Mouse (Mus musculus) hindbrain, embryonic 12.5 days (tissue): ENCODE measurements around the gene 1700012B07Rik. TPM values are rescaled to one million over a fixed set of nuclear protein-coding genes. Genes with fewer than 3 reads are reported as not detected.

Experiments
- ATAC-seq: fragments of 200-750 bp; cut with Nextera tagmentation; 2 replicates; pipeline ENCODE4 v1.8.0; 2017; ENCODE audit warnings: moderate TSS enrichment; ENCODE audit not compliant: low FRiP score
- H3K27ac ChIP-seq: fragments of 300-500 bp; sonication (generic); 2 replicates; pipeline ENCODE4 v1.5.1; 2016; ENCODE audit warnings: mild to moderate bottlenecking
- H3K27me3 ChIP-seq: fragments of 300-500 bp; sonication (generic); 2 replicates; pipeline ENCODE4 v1.6.1; 2016; ENCODE audit warnings: mild to moderate bottlenecking
- H3K36me3 ChIP-seq: fragments of 300-500 bp; sonication (generic); 2 replicates; pipeline ENCODE4 v1.6.1; 2016; ENCODE audit warnings: mild to moderate bottlenecking
- H3K4me1 ChIP-seq: fragments of 300-500 bp; sonication (generic); 2 replicates; pipeline ENCODE4 v1.6.1; 2016
- H3K4me2 ChIP-seq: fragments of 300-500 bp; sonication (generic); replicated peaks from 2 replicates; pipeline ENCODE4 v1.6.1; 2016; ENCODE audit warnings: mild to moderate bottlenecking
- H3K4me3 ChIP-seq: fragments of 300-500 bp; sonication (generic); 2 replicates; pipeline ENCODE4 v1.5.1; 2016; ENCODE audit warnings: mild to moderate bottlenecking
- H3K9ac ChIP-seq: fragments of 300-500 bp; sonication (generic); 2 replicates; pipeline ENCODE4 v1.6.1; 2016; ENCODE audit warnings: mild to moderate bottlenecking, moderate library complexity
- H3K9me3 ChIP-seq: fragments of 300-500 bp; sonication (generic); replicated peaks from 2 replicates; pipeline ENCODE4 v1.6.1; 2016; ENCODE audit warnings: mild to moderate bottlenecking
- WGBS: fragments of 180-500 bp; shearing (Covaris S2); methylation state at CpG from one replicate; pipeline ENCODE4 v1.1.7; 2016; 5-methylcytosine and 5-hydroxymethylcytosine counted together
- polyA plus RNA-seq: library from polyadenylated mRNA; unstranded; fragments of >200 nt; fragmentation: Nextera tagmentation; extraction: Ambion mirVana; gene quantifications from 2 replicates; pipeline ENCODE4 v1.2.1, GENCODE M21; 2016

The 1700012B07Rik gene
- polyA plus RNA-seq, 1 experiment from 2014 or later = not detected

- H3K9ac ChIP-seq = no peak overlapping the region
- no peaks in the 10 kb centered on the region for H3K36me3 ChIP-seq
- WGBS = 92% methylated on average over 5 of the region's 5 CpGs
- no peak overlapping the region for H3K27ac ChIP-seq
- no peaks in the 10 kb centered on the region for H3K9me3 ChIP-seq
- ATAC-seq = no peak
- H3K4me1 ChIP-seq = 0 out of 2 replicates have a peak, but pooled peaks cover 3% of the 10 kb centered on the region
- no peak overlapping the region for H3K4me2 ChIP-seq
- no peak overlapping the region for H3K4me3 ChIP-seq
- no peaks in the 10 kb centered on the region for H3K27me3 ChIP-seq
Observed at GRCm38 (mm10) chr11:109830368-109830767, 2.5 kb upstream of the 1700012B07Rik start.

GRCm38 (mm10) chr11:109822280-109822679 lies 5.6 kb downstream of the 1700012B07Rik start:
- no peak for ATAC-seq
- H3K9me3 ChIP-seq = no peaks in the 10 kb centered on the region
- no peaks in the 10 kb centered on the region for H3K36me3 ChIP-seq
- WGBS = 85% methylated on average over 6 of the region's 6 CpGs
- no peak overlapping the region for H3K4me2 ChIP-seq
- H3K27ac ChIP-seq = no peak overlapping the region
- H3K27me3 ChIP-seq = no peaks in the 10 kb centered on the region
- no peak overlapping the region for H3K4me3 ChIP-seq
- H3K4me1 ChIP-seq = no peaks in the 10 kb centered on the region
- no peak overlapping the region for H3K9ac ChIP-seq

GRCm38 (mm10) chr11:109817405-109817804 lies 10.4 kb downstream of the 1700012B07Rik start:
- Histone ChIP-seq H3K4me1 (no peaks in the 10 kb centered on the region), H3K36me3 (no peaks in the 10 kb centered on the region), H3K4me3 (no peak overlapping the region), H3K27me3 (no peaks in the 10 kb centered on the region), H3K4me2 (no peak overlapping the region), H3K9me3 (no peaks in the 10 kb centered on the region), H3K27ac (no peak overlapping the region), H3K9ac (no peak overlapping the region)
- ATAC-seq = no peak
- 66% methylated on average over 3 of the region's 3 CpGs for WGBS

DNA sequence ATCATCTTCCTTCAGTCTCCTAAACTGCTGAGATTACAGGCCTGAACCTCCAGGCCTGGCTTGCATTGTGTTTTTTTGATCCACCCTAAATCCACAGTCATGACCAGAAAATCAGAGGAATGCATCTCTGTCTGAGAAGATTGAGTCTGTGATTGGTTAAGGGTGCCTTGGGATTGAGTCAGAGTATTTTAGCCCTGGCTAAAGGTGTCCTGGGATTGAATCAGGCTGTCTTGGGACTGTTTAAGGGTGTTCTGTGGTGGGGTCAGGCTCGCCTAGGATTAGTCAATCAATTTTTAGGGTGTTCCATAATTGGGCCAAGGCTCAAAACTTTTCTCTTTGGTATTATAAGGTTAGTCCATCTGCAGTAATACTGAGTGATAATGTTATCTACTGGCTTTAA lies 10.9 kb downstream of the 1700012B07Rik start:
- 71% methylated on average over 1 of the region's 1 CpGs for WGBS
- no peaks in the 10 kb centered on the region for H3K36me3 ChIP-seq
- no peaks in the 10 kb centered on the region for H3K4me1 ChIP-seq
- H3K9me3 ChIP-seq = no peaks in the 10 kb centered on the region
- no peak overlapping the region for H3K4me2 ChIP-seq
- ATAC-seq = no peak
- H3K27me3 ChIP-seq = no peaks in the 10 kb centered on the region
- H3K9ac ChIP-seq = no peak overlapping the region
- H3K4me3 ChIP-seq = no peak overlapping the region
- no peak overlapping the region for H3K27ac ChIP-seq

DNA sequence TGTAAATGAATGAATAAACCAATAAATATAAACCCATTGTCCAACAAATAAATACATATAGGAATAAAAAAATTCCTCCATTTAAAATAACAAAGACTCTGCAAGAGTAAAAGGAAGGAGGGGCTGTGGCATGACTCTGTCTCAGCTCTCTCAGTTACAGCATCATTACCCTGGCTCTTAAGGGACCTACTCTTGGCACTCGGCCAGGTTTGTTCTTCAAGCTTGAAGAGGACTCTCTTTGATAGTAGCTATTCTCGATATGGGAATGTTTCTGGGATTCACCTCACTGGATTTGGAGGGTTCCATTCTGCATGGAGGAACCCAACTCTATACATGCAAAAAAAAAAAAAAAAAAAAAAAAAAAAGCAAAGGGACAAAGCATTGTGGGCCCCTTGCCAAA lies 16.1 kb downstream of the 1700012B07Rik start:
- Histone ChIP-seq H3K27ac (no peak overlapping the region), H3K4me2 (no peak overlapping the region), H3K9ac (no peak overlapping the region), H3K4me1 (no peaks in the 10 kb centered on the region), H3K9me3 (no peaks in the 10 kb centered on the region), H3K36me3 (no peaks in the 10 kb centered on the region), H3K4me3 (no peak overlapping the region), H3K27me3 (no peaks in the 10 kb centered on the region)
- 77% methylated on average over 2 of the region's 2 CpGs for WGBS
- ATAC-seq = no peak

DNA sequence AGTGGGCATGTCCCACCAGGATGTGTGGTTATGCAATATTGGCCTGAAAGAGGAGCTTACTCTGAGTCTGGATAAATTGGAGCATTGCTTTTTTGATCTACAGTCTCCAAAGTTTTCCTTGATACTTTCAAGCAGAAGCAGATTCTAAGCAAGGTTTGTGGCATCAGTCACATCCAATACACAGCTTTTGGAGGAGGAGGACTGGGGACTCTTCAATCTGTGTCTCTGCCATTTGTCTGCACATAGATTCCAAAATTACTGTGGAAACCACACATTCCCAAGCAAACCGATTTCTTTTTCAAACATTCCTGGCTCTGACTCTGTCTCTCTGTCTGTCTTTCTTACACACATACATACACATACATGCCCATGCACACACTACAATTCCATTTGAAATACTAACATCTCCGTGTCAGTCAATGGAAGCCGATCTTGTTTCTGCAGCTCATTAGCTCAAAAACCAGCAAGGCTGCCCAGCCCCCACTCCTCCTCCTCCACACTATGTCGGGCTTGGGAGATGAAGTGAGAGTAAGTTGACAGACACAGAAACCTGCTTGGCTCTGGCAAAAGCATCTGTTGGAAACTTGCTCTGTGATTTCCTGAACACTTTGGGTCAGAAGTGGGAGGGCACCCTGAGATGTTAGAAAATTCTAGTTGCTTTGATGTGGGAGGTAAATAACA lies 18.5 kb downstream of the 1700012B07Rik start:
- H3K9ac ChIP-seq = no peak overlapping the region
- H3K9me3 ChIP-seq = no peaks in the 10 kb centered on the region
- no peaks in the 10 kb centered on the region for H3K27me3 ChIP-seq
- no peak overlapping the region for H3K27ac ChIP-seq
- no peaks in the 10 kb centered on the region for H3K36me3 ChIP-seq
- no peak overlapping the region for H3K4me3 ChIP-seq
- 60% methylated on average over 4 of the region's 4 CpGs for WGBS
- H3K4me1 ChIP-seq = no peaks in the 10 kb centered on the region
- H3K4me2 ChIP-seq = no peak overlapping the region
- no peak for ATAC-seq

DNA sequence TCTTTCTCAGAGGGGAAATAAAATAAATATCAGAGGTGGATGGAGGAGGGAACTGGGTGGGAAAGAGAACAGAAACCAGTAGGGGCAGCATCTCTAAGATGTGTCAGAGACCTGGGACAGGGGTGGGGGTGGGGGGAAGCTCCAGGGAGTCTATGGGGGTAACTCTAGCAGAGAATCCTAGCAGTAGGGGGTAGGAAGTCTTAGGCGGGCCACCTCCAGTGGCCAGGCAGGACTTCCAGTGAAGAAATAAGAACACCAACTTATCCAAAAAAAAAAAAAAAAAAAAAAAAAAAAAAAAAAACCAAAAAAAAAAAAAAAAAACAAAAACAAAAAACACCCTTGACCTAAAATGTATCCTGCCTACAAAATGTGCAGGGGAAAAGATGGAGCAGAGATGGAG lies 26.3 kb downstream of the 1700012B07Rik start:
- H3K4me2 ChIP-seq = no peak overlapping the region
- no peak overlapping the region for H3K27ac ChIP-seq
- no peaks in the 10 kb centered on the region for H3K27me3 ChIP-seq
- H3K4me3 ChIP-seq = no peak overlapping the region
- no peaks in the 10 kb centered on the region for H3K9me3 ChIP-seq
- no peaks in the 10 kb centered on the region for H3K36me3 ChIP-seq
- WGBS = 86% methylated on average over 1 of the region's 1 CpGs
- H3K4me1 ChIP-seq = 0 out of 2 replicates have a peak, but pooled peaks cover 3% of the 10 kb centered on the region
- H3K9ac ChIP-seq = no peak overlapping the region
- no peak for ATAC-seq

- Histone ChIP-seq H3K27ac (no peak overlapping the region), H3K9me3 (no peaks in the 10 kb centered on the region), H3K9ac (no peak overlapping the region), H3K36me3 (no peaks in the 10 kb centered on the region), H3K4me1 (no peaks in the 10 kb centered on the region), H3K4me2 (no peak overlapping the region), H3K27me3 (no peaks in the 10 kb centered on the region), H3K4me3 (no peak overlapping the region)
- no peak for ATAC-seq
- WGBS = 88% methylated on average over 6 of the region's 6 CpGs
Observed at GRCm38 (mm10) chr11:109797531-109797930, 30.3 kb downstream of the 1700012B07Rik start.

DNA sequence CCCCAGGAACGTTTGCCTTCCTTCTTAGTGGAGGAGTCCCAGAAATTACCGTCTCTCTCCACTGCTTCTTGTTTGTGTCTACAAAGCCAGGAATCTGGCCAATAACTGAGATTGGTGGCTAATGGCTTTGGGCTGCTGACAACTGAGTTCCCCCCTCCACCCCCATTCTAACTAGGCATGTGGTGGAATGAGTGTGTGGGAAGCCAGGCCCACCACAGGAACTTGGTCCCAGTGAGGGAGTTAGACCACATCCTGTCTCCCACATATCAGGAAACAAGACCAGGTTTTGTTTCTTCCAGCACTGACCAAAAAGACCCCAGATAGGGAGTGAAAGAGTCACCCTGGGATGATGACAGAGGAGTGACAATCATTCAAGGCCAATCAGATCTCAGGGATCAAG lies 32.3 kb downstream of the 1700012B07Rik start:
- H3K27me3 ChIP-seq = no peaks in the 10 kb centered on the region
- no peak overlapping the region for H3K9ac ChIP-seq
- no peaks in the 10 kb centered on the region for H3K36me3 ChIP-seq
- WGBS = 87% methylated on average over 2 of the region's 2 CpGs
- H3K4me2 ChIP-seq = no peak overlapping the region
- H3K27ac ChIP-seq = no peak overlapping the region
- H3K4me3 ChIP-seq = no peak overlapping the region
- H3K9me3 ChIP-seq = no peaks in the 10 kb centered on the region
- no peaks in the 10 kb centered on the region for H3K4me1 ChIP-seq
- no peak for ATAC-seq

DNA sequence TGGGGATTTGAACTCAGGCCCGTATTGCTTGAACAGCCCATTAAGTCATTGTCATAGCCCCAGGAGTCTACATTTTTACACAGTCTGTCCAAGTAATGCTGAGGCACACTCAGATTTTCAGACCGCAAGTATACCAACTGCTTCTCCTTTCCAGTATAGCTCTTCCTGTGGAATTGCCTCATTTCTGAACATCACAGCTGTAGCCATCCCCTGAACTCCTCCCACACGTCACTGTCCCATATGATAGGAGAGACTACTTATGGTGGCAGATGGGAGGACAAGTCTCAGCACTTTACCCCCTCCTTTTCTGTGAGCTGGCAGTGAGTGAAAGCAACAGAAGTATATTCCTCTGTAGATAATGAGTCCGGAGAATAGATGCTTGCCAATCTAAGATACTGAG lies 34.3 kb downstream of the 1700012B07Rik start:
- H3K9me3 ChIP-seq = no peaks in the 10 kb centered on the region
- no peaks in the 10 kb centered on the region for H3K4me1 ChIP-seq
- no peak overlapping the region for H3K4me3 ChIP-seq
- 92% methylated on average over 4 of the region's 4 CpGs for WGBS
- no peak overlapping the region for H3K4me2 ChIP-seq
- H3K27ac ChIP-seq = no peak overlapping the region
- no peak overlapping the region for H3K9ac ChIP-seq
- ATAC-seq = no peak
- no peaks in the 10 kb centered on the region for H3K27me3 ChIP-seq
- H3K36me3 ChIP-seq = no peaks in the 10 kb centered on the region

DNA sequence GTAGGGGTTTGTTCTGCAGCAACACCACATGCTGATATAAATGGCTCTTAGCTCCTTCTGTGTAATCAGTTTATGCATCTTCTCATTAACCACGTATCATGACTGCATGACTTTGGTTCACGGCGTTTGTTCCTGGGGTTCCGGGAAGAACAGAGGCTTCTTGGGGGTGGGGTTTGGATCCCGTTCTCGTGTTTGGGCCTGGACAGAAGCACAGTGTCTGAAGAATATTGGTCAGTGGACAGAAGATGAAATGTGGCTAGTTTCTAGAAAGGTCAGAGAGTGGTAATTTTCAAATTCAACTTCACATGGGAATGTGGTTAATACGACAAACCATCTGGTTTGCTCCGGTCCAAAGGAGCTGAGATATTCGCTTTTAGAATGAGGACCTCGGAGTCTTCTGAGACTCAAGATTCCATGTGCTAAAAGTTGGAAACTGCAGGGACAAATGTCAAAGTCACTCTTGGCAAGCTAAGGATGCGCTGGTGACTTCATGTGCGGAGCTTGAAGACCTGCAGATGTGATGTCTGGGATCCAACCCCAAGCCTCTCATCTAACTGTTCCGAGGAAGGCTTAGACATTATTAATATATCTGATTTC lies 35.3 kb downstream of the 1700012B07Rik start:
- H3K9ac ChIP-seq = no peak overlapping the region
- no peaks in the 10 kb centered on the region for H3K27me3 ChIP-seq
- H3K4me1 ChIP-seq = no peaks in the 10 kb centered on the region
- no peak overlapping the region for H3K4me2 ChIP-seq
- H3K36me3 ChIP-seq = no peaks in the 10 kb centered on the region
- no peak overlapping the region for H3K27ac ChIP-seq
- no peaks in the 10 kb centered on the region for H3K9me3 ChIP-seq
- no peak for ATAC-seq
- WGBS = 94% methylated on average over 13 of the region's 13 CpGs
- H3K4me3 ChIP-seq = no peak overlapping the region

DNA sequence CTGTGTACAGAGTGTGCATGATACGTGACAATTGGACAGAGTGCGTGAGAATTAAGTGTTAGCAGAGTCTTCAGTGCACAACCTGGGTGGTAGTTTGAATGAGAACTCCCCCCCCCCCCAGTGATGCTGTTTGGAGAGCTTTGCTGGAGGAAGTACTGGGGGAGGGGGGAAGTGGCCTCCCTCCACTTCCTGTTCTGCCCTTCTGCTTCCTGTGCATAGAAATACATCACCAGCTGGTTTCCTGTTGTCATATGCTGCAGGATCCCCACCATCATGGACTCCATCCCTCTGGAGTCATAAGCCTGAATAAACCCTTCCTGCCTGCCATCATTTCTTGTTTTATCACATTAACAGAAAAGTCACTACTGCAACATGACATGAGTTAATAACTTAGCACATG lies 35.9 kb downstream of the 1700012B07Rik start:
- WGBS = 98% methylated on average over 2 of the region's 2 CpGs
- ATAC-seq = no peak

GRCm38 (mm10) chr11:109790221-109790620 lies 37.6 kb downstream of the 1700012B07Rik start:
- Histone ChIP-seq H3K27ac (no peak overlapping the region), H3K9me3 (no peaks in the 10 kb centered on the region), H3K9ac (no peak overlapping the region), H3K36me3 (no peaks in the 10 kb centered on the region), H3K27me3 (no peaks in the 10 kb centered on the region), H3K4me2 (no peak overlapping the region), H3K4me1 (no peaks in the 10 kb centered on the region), H3K4me3 (no peak overlapping the region)
- WGBS = 89% methylated on average over 8 of the region's 8 CpGs
- no peak for ATAC-seq

More for the DNA sequence above, 35.9 kb downstream of the 1700012B07Rik start:
- Histone ChIP-seq H3K4me1 (no peaks in the 10 kb centered on the region), H3K9ac (no peak overlapping the region), H3K27ac (no peak overlapping the region), H3K4me2 (no peak overlapping the region), H3K4me3 (no peak overlapping the region), H3K9me3 (no peaks in the 10 kb centered on the region), H3K27me3 (no peaks in the 10 kb centered on the region), H3K36me3 (no peaks in the 10 kb centered on the region)
